Mouse (Mus musculus) liver, embryonic 12.5 days (tissue): Measurements from ENCODE around the gene Edem3. TPM values are rescaled to one million over a fixed set of nuclear protein-coding genes. Genes with fewer than 3 reads are reported as not detected.
"Not testable (repeated sequence)": the region's sequence is repeated elsewhere in the genome, so short reads cannot be mapped to it uniquely, and the experiment has no call there.

Experiments used
- ATAC-seq: fragments of 200-750 bp; cut with Nextera tagmentation; 2 replicates; pipeline ENCODE4 v1.8.0; 2017; ENCODE audit warnings: moderate number of reproducible peaks, mild to moderate bottlenecking, moderate library complexity
- H3K27ac ChIP-seq: fragments of 300-500 bp; sonication (generic); 2 replicates; pipeline ENCODE4 v1.5.1; 2016; ENCODE audit warnings: mild to moderate bottlenecking
- H3K27me3 ChIP-seq: fragments of 300-500 bp; sonication (generic); replicated peaks from 2 replicates; pipeline ENCODE4 v1.6.1; 2016; ENCODE audit warnings: mild to moderate bottlenecking, moderate library complexity
- H3K36me3 ChIP-seq: fragments of 300-500 bp; sonication (generic); 2 replicates; pipeline ENCODE4 v1.6.1; 2016; ENCODE audit warnings: mild to moderate bottlenecking, moderate library complexity
- H3K4me1 ChIP-seq: fragments of 300-500 bp; sonication (generic); 2 replicates; pipeline ENCODE4 v1.6.1; 2016
- H3K4me2 ChIP-seq: fragments of 300-500 bp; sonication (generic); 2 replicates; pipeline ENCODE4 v1.6.1; 2016; ENCODE audit warnings: mild to moderate bottlenecking, moderate library complexity
- H3K4me3 ChIP-seq: fragments of 300-500 bp; sonication (generic); 2 replicates; pipeline ENCODE4 v1.5.1; 2016; ENCODE audit warnings: mild to moderate bottlenecking, moderate library complexity
- H3K9ac ChIP-seq: fragments of 300-500 bp; sonication (generic); 2 replicates; pipeline ENCODE4 v1.6.1; 2016; ENCODE audit warnings: mild to moderate bottlenecking, moderate library complexity
- H3K9me3 ChIP-seq: fragments of 300-500 bp; sonication (generic); replicated peaks from 2 replicates; pipeline ENCODE4 v1.6.1; 2016; ENCODE audit warnings: mild to moderate bottlenecking, moderate library complexity
- WGBS: fragments of 180-500 bp; shearing (Covaris S2); methylation state at CpG from one replicate; pipeline ENCODE4 v1.1.7; 2016; ENCODE audit not compliant: insufficient replicate concordance; 5-methylcytosine and 5-hydroxymethylcytosine counted together
- polyA plus RNA-seq: library from polyadenylated mRNA; unstranded; fragments of >200 nt; fragmentation: Nextera tagmentation; extraction: Ambion mirVana; gene quantifications from 2 replicates; pipeline ENCODE4 v1.2.1, GENCODE M21; 2016

The Edem3 gene
- polyA plus RNA-seq, 1 experiment from 2014 or later: 11.9 TPM

DNA sequence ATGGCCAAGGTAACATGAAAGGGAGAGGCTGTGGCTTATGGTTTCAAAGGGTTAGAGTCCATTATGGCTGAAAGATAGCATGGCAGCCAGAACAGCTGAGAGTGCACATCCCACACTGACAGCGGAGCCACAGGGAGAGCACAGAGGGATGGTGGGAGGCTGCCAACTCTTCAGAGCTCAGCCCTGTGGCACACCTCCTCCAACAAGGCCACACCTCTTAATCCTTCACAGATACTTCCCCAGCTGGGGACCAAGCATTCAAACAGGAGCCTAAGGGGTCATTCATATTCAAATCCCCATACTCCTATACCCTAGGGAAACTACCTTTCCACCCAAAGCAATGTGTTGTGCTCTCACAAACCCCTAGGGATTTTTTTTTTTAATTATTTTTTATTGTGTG lies 23.4 kb downstream of the Edem3 start:
- Histone ChIP-seq H3K27ac (0 out of 2 replicates have a peak overlapping the region, but pooled peaks have one; percentile 2), H3K9ac (no peak overlapping the region), H3K36me3 (peaks cover 70% of the 10 kb centered on the region), H3K27me3 (no peaks in the 10 kb centered on the region), H3K4me3 (no peak overlapping the region), H3K4me1 (peaks cover 16% of the 10 kb centered on the region), H3K9me3 (no peaks in the 10 kb centered on the region), H3K4me2 (no peak overlapping the region)
- ATAC-seq: peak; percentile 47
- WGBS: 88% methylated on average over 1 of the region's 1 CpGs

DNA sequence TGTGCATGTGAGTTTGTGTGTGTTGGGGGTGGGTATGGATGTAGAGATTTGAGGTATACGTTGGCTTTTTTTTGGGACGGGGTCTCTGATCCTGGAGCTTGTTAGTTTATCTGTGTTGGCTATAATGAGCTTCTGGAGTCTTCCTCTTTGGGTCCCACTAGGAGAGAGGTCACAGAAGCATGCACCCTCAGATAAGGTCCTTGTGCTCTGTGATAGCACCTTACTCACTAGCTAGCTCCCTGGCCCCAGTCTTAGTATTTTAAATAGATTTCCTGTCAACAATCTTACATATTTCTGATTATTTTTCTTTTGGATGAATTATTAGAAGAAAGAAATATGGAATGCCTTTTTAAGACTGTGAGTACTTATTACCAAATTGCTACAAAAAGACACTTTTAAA lies 24.1 kb downstream of the Edem3 start:
- 26% methylated on average over 2 of the region's 2 CpGs for WGBS
- no peak overlapping the region for H3K9ac ChIP-seq
- no peak overlapping the region for H3K4me3 ChIP-seq
- no peak overlapping the region for H3K4me2 ChIP-seq
- H3K4me1 ChIP-seq: peaks cover 16% of the 10 kb centered on the region
- ATAC-seq: peak; percentile 93
- H3K27me3 ChIP-seq: no peaks in the 10 kb centered on the region
- no peaks in the 10 kb centered on the region for H3K9me3 ChIP-seq
- H3K36me3 ChIP-seq: peaks cover 65% of the 10 kb centered on the region
- H3K27ac ChIP-seq: 0 out of 2 replicates have a peak overlapping the region, but pooled peaks have one; percentile 2

DNA sequence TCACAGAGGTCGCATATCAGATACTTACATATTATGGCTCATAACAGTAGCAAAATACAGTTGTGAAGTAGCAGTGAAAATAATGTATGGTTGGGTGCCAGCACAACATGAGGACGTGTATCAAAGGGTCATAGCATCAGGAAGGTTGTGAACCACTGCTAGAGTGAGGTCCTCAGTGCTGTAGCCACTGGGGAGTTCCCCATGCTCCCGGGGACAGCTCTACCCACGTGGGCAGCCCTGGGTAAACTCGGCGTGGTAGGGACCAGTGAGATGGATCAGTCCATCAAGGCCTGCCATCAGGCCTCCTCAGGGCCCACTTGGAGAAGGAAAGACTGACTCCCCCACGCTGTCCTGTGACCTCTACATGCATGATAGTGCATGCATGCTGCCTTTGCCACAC lies 26.3 kb downstream of the Edem3 start:
- Histone ChIP-seq H3K36me3 (peaks cover 70% of the 10 kb centered on the region), H3K9ac (no peak overlapping the region), H3K4me3 (no peak overlapping the region), H3K27ac (no peak overlapping the region), H3K4me1 (peaks cover 16% of the 10 kb centered on the region), H3K4me2 (no peak overlapping the region), H3K9me3 (no peaks in the 10 kb centered on the region), H3K27me3 (no peaks in the 10 kb centered on the region)
- no peak for ATAC-seq
- WGBS: 84% methylated on average over 7 of the region's 7 CpGs

DNA sequence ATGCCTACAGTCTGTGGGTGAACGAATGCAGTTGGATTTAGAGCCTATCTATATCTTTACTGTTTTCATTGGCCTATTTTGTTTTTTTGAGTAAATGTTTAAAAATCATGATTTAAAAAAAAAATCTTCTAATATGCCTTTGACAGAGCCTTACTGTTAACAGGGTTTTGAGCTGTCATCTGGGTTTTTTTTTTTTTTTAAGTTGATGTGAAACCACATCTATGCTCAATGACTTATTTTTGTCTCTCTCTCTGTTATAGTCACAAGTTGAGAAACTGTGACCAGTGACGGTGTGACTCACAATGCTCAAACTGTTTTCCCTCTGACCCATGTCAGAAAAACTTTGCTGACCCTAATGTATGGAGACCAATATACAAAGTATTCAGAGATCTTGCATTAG lies 28.2 kb downstream of the Edem3 start:
- Histone ChIP-seq H3K27ac (no peak overlapping the region), H3K4me1 (peaks cover 10% of the 10 kb centered on the region), H3K9me3 (no peaks in the 10 kb centered on the region), H3K9ac (no peak overlapping the region), H3K27me3 (no peaks in the 10 kb centered on the region), H3K4me2 (no peak overlapping the region), H3K4me3 (no peak overlapping the region), H3K36me3 (peaks cover 65% of the 10 kb centered on the region)
- no peak for ATAC-seq
- 78% methylated on average over 2 of the region's 2 CpGs for WGBS

DNA sequence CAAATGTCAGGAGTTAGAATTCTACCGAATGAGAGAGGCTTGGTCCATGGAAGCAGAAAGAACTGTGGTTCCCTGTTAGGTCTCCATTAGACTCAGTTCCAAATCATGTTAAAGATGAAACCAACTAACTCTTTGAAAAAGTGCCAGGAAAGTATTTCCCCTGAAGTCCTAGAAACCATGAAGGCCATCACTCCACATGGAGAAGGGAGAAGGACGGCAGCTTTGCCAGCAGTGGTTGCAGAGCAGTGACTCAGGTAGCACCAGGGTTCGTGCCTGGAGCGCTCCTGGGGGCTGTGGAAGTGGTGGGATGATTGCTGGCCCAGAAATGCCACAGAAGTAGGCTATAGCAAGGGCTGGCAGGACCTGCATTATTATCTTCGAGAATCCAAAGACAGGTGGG lies 31.2 kb downstream of the Edem3 start:
- no peaks in the 10 kb centered on the region for H3K4me1 ChIP-seq
- WGBS: 85% methylated on average over 5 of the region's 5 CpGs
- no peak overlapping the region for H3K27ac ChIP-seq
- ATAC-seq: no peak
- no peaks in the 10 kb centered on the region for H3K9me3 ChIP-seq
- no peak overlapping the region for H3K9ac ChIP-seq
- H3K4me2 ChIP-seq: no peak overlapping the region
- peaks cover 64% of the 10 kb centered on the region for H3K36me3 ChIP-seq
- no peaks in the 10 kb centered on the region for H3K27me3 ChIP-seq
- H3K4me3 ChIP-seq: no peak overlapping the region

DNA sequence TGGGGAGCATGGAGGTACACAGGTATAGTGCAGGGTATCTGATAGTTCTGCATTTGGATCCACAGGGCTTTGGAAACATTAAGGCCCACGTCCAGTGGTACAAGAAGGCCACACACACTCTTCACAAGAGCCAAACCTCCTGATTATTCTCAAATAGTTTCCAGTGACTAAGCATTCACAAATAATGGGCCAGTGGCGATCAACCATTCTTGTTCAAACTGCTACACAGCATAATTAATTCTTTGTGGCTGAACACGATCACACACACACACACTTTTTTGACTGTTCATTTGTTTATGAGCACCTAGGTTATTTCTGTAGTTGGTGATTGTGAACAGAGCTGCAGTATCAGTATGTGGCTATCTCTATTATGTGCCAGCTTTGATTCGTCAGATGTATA lies 34.0 kb downstream of the Edem3 start:
- Histone ChIP-seq H3K27me3 (no peaks in the 10 kb centered on the region), H3K9ac (no peak overlapping the region), H3K36me3 (peaks cover 71% of the 10 kb centered on the region), H3K27ac (no peak overlapping the region), H3K4me3 (no peak overlapping the region), H3K9me3 (no peaks in the 10 kb centered on the region), H3K4me2 (no peak overlapping the region), H3K4me1 (no peaks in the 10 kb centered on the region)
- ATAC-seq: no peak
- WGBS: 84% methylated on average over 4 of the region's 4 CpGs

DNA sequence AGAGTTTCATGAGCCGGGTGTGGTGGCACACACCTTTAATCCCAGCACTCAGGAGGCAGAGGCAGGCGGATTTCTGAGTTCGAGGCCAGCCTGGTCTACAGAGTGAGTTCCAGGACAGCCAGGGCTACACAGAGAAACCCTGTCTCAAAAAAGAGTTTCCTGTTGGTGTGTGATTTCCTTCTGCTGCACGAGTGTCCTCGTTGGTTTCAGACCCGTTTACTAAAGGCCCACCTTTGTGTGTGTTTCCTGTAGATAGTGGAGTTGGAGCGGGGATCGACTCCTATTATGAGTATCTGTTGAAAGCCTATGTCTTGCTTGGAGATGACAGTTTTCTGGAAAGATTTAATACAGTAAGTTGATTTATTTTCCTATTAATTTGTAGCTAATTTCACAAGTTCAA lies 36.9 kb downstream of the Edem3 start:
- not testable (repeated sequence) for H3K4me1 ChIP-seq, H3K27me3 ChIP-seq, ATAC-seq, H3K9me3 ChIP-seq, H3K9ac ChIP-seq, H3K27ac ChIP-seq, H3K4me2 ChIP-seq, H3K4me3 ChIP-seq
- WGBS: 42% methylated on average over 8 of the region's 8 CpGs
- peaks cover 74% of the 10 kb centered on the region for H3K36me3 ChIP-seq

DNA sequence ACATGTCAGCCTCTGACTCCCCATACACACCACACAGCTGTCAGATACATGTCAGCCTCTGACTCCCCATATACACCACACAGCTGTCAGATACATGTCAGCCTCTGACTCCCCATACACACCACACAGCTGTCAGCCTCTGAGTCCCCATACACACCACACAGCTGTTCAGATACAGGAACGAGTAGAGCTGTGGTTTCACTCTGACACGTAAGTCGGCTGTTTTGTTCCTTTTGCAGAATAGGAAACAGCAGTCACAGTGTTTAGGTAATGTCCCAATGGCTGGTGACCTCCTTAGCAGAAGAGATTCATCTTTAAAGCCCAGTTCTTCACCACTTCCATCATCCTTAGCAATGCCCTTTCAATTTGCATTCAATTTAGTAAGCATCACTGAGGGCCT lies 47.6 kb downstream of the Edem3 start:
- not testable (repeated sequence) for H3K9me3 ChIP-seq, ATAC-seq, H3K27me3 ChIP-seq, H3K4me3 ChIP-seq, H3K27ac ChIP-seq, H3K4me1 ChIP-seq, H3K4me2 ChIP-seq, H3K9ac ChIP-seq
- H3K36me3 ChIP-seq: peaks cover 70% of the 10 kb centered on the region
- WGBS: 65% methylated on average over 3 of the region's 3 CpGs

DNA sequence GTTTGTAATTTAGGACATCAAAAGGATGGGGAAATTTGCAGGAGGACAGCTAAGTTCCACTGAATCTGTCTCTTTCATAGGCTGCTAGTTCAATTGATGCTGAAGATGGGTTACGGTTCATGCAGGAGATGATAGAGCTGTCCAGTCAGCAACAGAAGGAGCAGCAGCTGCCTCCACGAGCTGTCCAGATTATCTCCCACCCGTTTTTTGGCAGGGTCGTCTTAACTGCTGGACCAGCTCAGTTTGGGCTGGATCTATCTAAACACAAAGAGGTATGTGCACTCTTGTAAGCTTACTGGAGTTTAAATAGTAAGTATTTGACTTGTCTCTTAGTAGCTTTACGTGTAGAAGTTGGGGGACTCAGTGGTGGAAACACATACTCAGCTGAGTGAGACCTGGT lies 52.1 kb downstream of the Edem3 start:
- no peak overlapping the region for H3K4me2 ChIP-seq
- H3K9me3 ChIP-seq: no peaks in the 10 kb centered on the region
- no peak overlapping the region for H3K4me3 ChIP-seq
- WGBS: 76% methylated on average over 5 of the region's 5 CpGs
- H3K4me1 ChIP-seq: no peaks in the 10 kb centered on the region
- H3K9ac ChIP-seq: no peak overlapping the region
- no peak overlapping the region for H3K27ac ChIP-seq
- H3K27me3 ChIP-seq: no peaks in the 10 kb centered on the region
- ATAC-seq: no peak
- H3K36me3 ChIP-seq: peaks cover 79% of the 10 kb centered on the region

DNA sequence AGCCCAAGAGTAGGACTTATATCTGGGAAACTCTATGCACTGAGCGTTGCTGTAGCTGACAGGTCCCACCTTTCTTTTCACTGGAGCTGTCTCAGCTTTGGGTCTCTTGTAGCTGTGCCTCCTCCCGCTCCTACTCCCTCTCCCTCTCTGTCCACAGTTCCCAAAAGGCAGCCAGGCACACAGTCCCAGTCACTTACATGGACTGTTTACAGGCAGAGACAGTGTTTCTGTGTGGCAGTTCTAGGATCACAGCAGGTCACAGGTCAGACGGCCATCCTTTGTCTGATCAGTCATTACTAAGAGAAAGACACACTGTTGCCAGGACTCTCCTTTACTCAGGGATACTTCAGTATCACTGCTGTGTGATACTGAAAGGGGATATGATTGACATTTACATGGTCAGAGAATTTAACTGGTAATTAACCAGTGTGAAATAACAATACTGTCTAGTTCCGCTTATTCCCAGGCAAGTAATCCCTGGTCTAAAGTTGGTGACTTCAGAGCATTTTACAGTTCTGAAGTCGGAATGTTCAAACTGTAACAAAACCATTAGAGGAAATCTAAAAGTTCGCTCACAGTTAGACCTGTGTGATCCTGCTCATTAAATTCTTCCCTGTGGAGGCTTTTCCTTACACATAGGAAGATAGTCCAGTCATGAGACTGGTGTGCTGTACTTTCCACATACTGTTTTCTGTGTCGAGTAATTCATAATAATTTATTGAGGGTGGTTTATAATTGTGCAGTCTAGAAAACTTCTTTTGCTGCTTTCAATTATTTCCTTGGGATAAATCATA lies 55.7 kb downstream of the Edem3 start:
- Histone ChIP-seq H3K4me3 (no peak overlapping the region), H3K9me3 (no peaks in the 10 kb centered on the region), H3K36me3 (peaks cover 74% of the 10 kb centered on the region), H3K4me2 (no peak overlapping the region), H3K27ac (no peak overlapping the region), H3K9ac (no peak overlapping the region), H3K4me1 (no peaks in the 10 kb centered on the region), H3K27me3 (no peaks in the 10 kb centered on the region)
- WGBS: 86% methylated on average over 7 of the region's 7 CpGs
- no peak for ATAC-seq

DNA sequence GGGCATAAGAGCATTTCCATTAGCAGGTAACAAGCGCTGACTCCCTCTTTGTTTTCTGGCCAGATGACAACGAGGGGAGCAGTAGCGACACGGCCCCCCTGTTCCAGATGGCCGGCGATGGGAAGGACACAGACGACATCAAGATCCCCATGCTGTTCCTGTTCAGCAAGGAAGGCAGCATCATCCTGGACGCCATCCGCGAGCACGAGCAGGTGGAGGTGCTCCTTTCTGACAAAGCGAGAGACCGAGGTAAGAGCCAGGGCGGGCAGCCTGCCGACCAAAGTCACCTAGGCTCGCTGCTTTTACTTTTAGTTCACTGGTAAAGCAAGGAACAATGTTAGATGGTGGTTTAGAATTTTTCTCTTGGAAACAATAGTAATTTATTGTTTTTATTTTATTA lies 56.3 kb downstream of the Edem3 start:
- H3K4me3 ChIP-seq: no peak overlapping the region
- no peak overlapping the region for H3K4me2 ChIP-seq
- WGBS: 92% methylated on average over 16 of the region's 16 CpGs
- no peaks in the 10 kb centered on the region for H3K27me3 ChIP-seq
- no peaks in the 10 kb centered on the region for H3K4me1 ChIP-seq
- no peak for ATAC-seq
- no peaks in the 10 kb centered on the region for H3K9me3 ChIP-seq
- H3K27ac ChIP-seq: no peak overlapping the region
- H3K9ac ChIP-seq: no peak overlapping the region
- peaks cover 77% of the 10 kb centered on the region for H3K36me3 ChIP-seq

DNA sequence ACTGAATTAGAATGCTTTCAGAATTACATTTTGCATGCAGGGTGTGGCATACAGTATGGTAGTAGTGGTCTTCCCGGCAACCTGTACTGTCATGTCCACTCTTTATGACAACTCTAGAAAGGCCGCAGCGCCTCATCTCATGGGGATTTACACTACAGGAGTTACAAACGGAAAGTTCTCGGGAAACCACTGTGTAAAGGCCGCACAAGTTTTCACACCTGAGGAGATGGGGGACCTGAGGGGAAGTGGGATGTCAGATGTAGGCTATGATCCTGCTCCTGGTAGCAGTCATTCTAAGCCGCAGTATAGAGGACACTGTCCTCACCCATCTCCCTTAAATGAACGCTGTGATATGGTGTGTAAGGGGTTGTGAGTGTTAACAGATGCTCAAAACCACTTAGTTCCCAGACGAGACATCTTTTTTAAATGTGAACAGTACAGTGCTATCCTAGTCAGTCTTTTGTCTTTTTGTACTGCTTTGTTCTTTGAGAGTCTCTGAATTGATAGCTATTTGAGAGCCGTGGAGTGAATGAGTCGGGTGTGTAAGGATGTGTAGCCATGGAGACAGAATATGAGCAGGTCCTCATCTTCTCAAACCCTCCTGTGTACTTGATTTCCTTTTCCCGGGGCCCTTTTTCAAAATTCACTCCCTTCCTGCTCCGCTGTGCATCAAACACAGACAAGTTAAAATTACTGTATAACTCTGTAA lies 57.0 kb downstream of the Edem3 start:
- Histone ChIP-seq H3K4me2 (no peak overlapping the region), H3K9me3 (no peaks in the 10 kb centered on the region), H3K36me3 (peaks cover 77% of the 10 kb centered on the region), H3K4me3 (no peak overlapping the region), H3K9ac (no peak overlapping the region), H3K27ac (no peak overlapping the region), H3K4me1 (0 out of 2 replicates have a peak, but pooled peaks cover 5% of the 10 kb centered on the region), H3K27me3 (no peaks in the 10 kb centered on the region)
- ATAC-seq: no peak
- WGBS: 90% methylated on average over 13 of the region's 13 CpGs
